Mouse (Mus musculus): ENCODE data around the gene Tmigd3. TPM values are rescaled to one million over a fixed set of nuclear protein-coding genes. Genes with fewer than 3 reads are reported as not detected.

Tmigd3 gene
- 0.59 and 0.72 TPM in 2 replicates for polyA plus RNA-seq (2021; fragmentation: Nextera tagmentation)
- long read RNA-seq, experiment 1 = 0 reads
- long read RNA-seq, experiment 2 = 0 reads

GRCm38 (mm10) chr3:105870558-105870957, at the start of gene Tmigd3, which contains the start of gene Adora3:
TSS of gene Tmigd3 (plus strand) at chr3:105870903.
TSS of gene Adora3 (plus strand) at chr3:105870858.

GRCm38 (mm10) chr3:105932240-105933071, 61.8 kb downstream of the Tmigd3 start, which contains the start of gene I830077J02Rik:
TSS of gene I830077J02Rik (minus strand) at chr3:105932664.

GRCm38 (mm10) chr3:105958974-105959580, 88.4 kb downstream of the Tmigd3 start, which contains the start of gene Wdr77:
TSS of gene Wdr77 (plus strand) at chr3:105959369.

GRCm38 (mm10) chr3:105959999-105960398, 89.3 kb downstream of the Tmigd3 start, which contains the start of gene Atp5f1:
TSS of gene Atp5f1 (minus strand) at chr3:105960099.

GRCm38 (mm10) chr3:105973411-105973810, 102.7 kb downstream of the Tmigd3 start, which contains the start of gene Ovgp1:
TSS of gene Ovgp1 (plus strand) at chr3:105973711.

Other genes starting within 250 kb of the Tmigd3 start
- 8.2 and 8.3 TPM in 2 replicates for gene Ddx20, start 183.3 kb upstream of the Tmigd3 start, polyA plus RNA-seq (2021; fragmentation: Nextera tagmentation)
- 8.1 and 9.7 TPM in 2 replicates for gene Inka2, start 166.3 kb upstream of the Tmigd3 start, polyA plus RNA-seq (2021; fragmentation: Nextera tagmentation)
- 38.7 and 40.4 TPM in 2 replicates for gene Rap1a, start 69.6 kb upstream of the Tmigd3 start, polyA plus RNA-seq (2021; fragmentation: Nextera tagmentation)
- 0.21 and 0.35 TPM in 2 replicates for gene Adora3, start within 50 bp of the Tmigd3 start, polyA plus RNA-seq (2021; fragmentation: Nextera tagmentation)
- 0.59 TPM in 2 replicates for gene I830077J02Rik, start 61.8 kb downstream of the Tmigd3 start, polyA plus RNA-seq (2021; fragmentation: Nextera tagmentation)
- 31.0 and 35.2 TPM in 2 replicates for gene Wdr77, start 88.5 kb downstream of the Tmigd3 start, polyA plus RNA-seq (2021; fragmentation: Nextera tagmentation)
- 550 and 572 TPM in 2 replicates for gene Atp5f1, start 89.2 kb downstream of the Tmigd3 start, polyA plus RNA-seq (2021; fragmentation: Nextera tagmentation)
- not detected in 2 replicates for gene Ovgp1, start 102.8 kb downstream of the Tmigd3 start, polyA plus RNA-seq (2021; fragmentation: Nextera tagmentation)
- gene Pifo, start 143.7 kb downstream of the Tmigd3 start, polyA plus RNA-seq (2021; fragmentation: Nextera tagmentation) = 3.3 and 10.9 TPM in 2 replicates
- gene Chil5, start 161.9 kb downstream of the Tmigd3 start, polyA plus RNA-seq (2021; fragmentation: Nextera tagmentation) = 0.33 TPM in 1 of 2 replicates, not detected in the other
- 0.99 and 1.7 TPM in 2 replicates for gene Chia1, start 242.3 kb downstream of the Tmigd3 start, polyA plus RNA-seq (2021; fragmentation: Nextera tagmentation)

Data from layer of hippocampus, adult 6 months (tissue).